Mouse (Mus musculus) left cerebral cortex, postnatal 4 days (tissue): ENCODE results near the gene Gm3072. TPM values are rescaled to one million over a fixed set of nuclear protein-coding genes. Genes with fewer than 3 reads are reported as not detected.
"Not testable (repeated sequence)": the region's sequence is repeated elsewhere in the genome, so short reads cannot be mapped to it uniquely, and the experiment has no call there.

Experiments
- DNase-seq: peaks from one replicate; pipeline ENCODE4 v3.0.0-alpha.2; 2022
- intact Hi-C: fragments of 180-260 bp; cut with DNase I; formaldehyde crosslinking; loops from one replicate; pipeline ENCODE4 v1.15.1; 2025
- total RNA-seq, 2 experiments: library from RNA; stranded (reverse); gene quantifications; 2 replicates each; pipeline ENCODE4 v1.2.3; 2021

Gm3072 gene
- total RNA-seq, result not detected

- DNase-seq, intact Hi-C loops: not testable (repeated sequence)
Observed at GRCm38 (mm10) chr14:41624512-41624911, at the start of gene Gm3072. Gm3072 (minus strand) TSS chr14:41624612.

- intact Hi-C loops, DNase-seq: not testable (repeated sequence)
Observed at GRCm38 (mm10) chr14:41648176-41648575, 23.8 kb upstream of the Gm3072 start.

GRCm38 (mm10) chr14:41646387-41646786 lies 22.0 kb upstream of the Gm3072 start, which contains the start of gene Gm3676:
Gm3676 (minus strand) TSS chr14:41646487.
- DNase-seq, intact Hi-C loops: not testable (repeated sequence)

DNA sequence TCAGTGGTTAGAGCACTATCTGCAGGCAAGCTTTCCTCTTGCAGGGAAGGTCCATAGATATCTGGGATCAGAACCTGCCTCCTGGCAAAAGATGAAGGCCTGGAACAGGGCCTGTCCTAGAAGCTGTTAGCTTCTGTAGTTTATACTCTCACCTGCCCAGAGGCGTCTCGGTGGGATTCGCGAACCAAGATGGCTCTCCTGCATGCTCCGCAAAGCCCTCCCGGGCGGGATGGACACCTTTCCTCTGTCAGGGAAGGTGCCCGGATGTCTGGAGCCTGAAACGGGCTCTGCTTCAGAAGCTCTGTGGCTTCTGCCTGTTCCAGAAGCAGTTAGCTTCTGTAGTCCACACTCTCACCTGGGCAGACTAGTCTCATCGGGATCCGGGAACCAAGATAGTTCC lies 5.7 kb upstream of the Gm3072 start:
- DNase-seq, result peak; percentile 2
- intact Hi-C loops, result not testable (repeated sequence)

DNA sequence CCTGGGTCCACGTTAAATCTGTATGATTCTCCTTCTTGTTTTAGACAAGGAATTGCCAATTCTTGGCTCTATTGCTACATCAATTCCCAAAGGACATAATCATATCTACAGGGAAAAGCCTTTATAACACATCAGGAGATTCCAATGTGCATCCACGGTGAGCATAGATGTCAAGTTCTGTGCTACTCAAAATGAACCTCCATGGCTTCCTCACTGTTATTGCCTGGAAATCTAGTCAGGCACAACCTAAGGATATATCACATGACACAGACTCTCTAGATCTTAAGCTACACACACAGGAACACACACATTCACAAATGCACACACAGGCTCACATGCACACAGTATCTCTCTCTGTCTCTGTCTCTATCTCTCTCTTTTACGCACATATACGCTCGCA lies 1.9 kb downstream of the Gm3072 start:
- intact Hi-C loops, DNase-seq: not testable (repeated sequence)

DNA sequence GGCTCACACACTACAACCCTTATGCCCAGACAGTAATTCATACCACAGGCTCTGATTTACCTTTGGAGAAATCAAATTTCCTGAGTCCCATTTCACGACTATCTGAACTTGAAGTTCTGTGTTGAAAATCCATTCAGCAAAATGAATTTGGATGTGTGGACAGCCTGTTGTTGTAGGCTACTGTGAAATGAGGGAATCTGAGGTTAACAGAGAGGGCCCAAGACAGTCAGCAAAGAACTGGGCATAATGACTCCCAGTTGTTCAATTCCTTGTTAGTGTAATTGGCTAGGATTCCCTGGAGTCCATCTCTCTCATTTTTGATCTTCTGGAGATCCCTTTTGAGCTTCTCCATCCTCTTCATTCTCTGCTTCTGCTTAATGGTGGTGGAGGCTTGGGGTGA lies 13.7 kb downstream of the Gm3072 start:
- DNase-seq, intact Hi-C loops: not testable (repeated sequence)

DNA sequence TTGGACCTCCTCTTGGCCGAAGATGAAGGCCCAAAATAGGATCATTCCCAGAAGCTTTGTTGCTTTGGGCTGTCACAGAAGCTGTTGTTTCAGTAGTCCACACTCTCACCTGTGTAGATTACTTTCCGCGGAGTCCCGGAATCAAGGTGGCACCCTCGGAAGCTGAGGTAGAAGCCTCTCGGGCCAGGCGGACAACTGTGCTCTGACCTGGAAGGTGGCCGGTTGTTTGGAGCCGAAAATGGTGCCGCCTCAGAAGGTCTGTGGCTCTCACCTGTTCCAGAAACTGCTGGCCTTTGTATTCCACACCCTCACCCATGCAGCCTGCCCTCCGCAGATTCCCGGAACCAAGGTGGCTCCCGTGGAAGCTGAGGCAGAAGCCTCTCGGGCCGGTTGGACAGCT lies 23.5 kb downstream of the Gm3072 start:
- not testable (repeated sequence) for DNase-seq

DNA sequence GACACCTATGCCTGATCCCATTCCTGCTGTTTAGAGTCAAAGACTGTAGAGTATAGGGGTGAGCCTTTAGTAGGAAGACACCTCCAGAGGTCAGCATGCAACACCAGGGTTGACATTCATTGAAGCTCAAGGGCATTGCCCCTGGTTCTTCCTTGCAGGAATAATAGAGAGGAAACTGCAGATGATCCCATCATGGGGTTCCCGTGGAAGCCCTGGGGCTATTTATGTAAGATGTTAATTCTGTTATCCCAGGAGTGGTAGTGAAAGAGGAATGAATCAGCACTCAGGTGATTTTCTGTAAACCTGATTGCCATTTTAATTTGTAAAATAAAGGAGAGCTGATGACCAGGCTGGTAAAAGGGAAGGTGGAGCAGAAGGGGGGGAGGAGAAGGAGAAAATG lies 38.1 kb downstream of the Gm3072 start:
- DNase-seq, intact Hi-C loops: not testable (repeated sequence)

More for the DNA sequence above, 23.5 kb downstream of the Gm3072 start:
- intact Hi-C loops, result not testable (repeated sequence)

GRCm38 (mm10) chr14:41572911-41573310 lies 51.5 kb downstream of the Gm3072 start, which contains the start of gene 1700049E17Rik2:
1700049E17Rik2 (plus strand) TSS chr14:41573211.
- intact Hi-C loops, DNase-seq: not testable (repeated sequence)

Other genes with a start within 250 kb of the Gm3072 start
- gene Gm7945, start 238.2 kb downstream of the Gm3072 start, total RNA-seq, result not detected
- gene Gm6482, start 216.3 kb downstream of the Gm3072 start, total RNA-seq, result not detected
- not detected for gene Gm7954, start 171.1 kb downstream of the Gm3072 start, total RNA-seq
- not detected for gene Gm3486, start 135.1 kb downstream of the Gm3072 start, total RNA-seq
- gene Gm7970, start 69.0 kb downstream of the Gm3072 start, total RNA-seq, result not detected
- gene 1700049E17Rik2, start 51.4 kb downstream of the Gm3072 start, total RNA-seq, result 1 to 10 TPM; 1.0 to 1.1 TPM
- not detected for gene Gm3676, start 21.9 kb upstream of the Gm3072 start, total RNA-seq
- gene Gm8068, start 77.3 kb upstream of the Gm3072 start, total RNA-seq, result not detected
- not detected for gene Gm7929, start 126.0 kb upstream of the Gm3072 start, total RNA-seq
- gene Gm47189, start 147.8 kb upstream of the Gm3072 start, total RNA-seq, result not detected